In genomic region chr15:83897286-83897685, GRCm38 (mm10) we compare ENCODE assay signal across 11 mouse cellular contexts.
DNase-seq lines count a peak whose midpoint lies in the region; ATAC-seq and TF ChIP-seq lines count a peak whose summit lies in the region.
"Had no signal": no experiment of that assay in that cellular context is flagged by ENCODE, and none has a peak within 500 bp of the region (broad histone marks: within the 10 kb centered on the region; RNA-seq: fewer than 3 reads in every experiment).

No protein-coding gene starts in this region.

- H3K27me3 ChIP-seq in hindbrain, postnatal 0 days (ENCODE audit: insufficient read depth, low read length) = no peaks in the 10 kb centered on the region
- no peaks in the 10 kb centered on the region for H3K27me3 ChIP-seq in midbrain, postnatal 0 days (ENCODE audit: insufficient read depth, low read length)

- no peak for TF ChIP-seq CTCF in cortical plate, adult 2 months (IDR thresholded peaks at IDR 0.05; ENCODE audit: extremely low read depth, insufficient read depth, low read length)
- TF ChIP-seq CTCF in hindbrain, postnatal 0 days (IDR thresholded peaks at IDR 0.05; ENCODE audit: low read depth) = no peak
- TF ChIP-seq CTCF in midbrain, postnatal 0 days (IDR thresholded peaks at IDR 0.05) = no peak

- peaks cover 11% of the 10 kb centered on the region for H3K4me1 ChIP-seq in cortical plate, adult 2 months (ENCODE audit: control insufficient read depth, insufficient read depth, low read length)
- H3K4me1 ChIP-seq in hindbrain, postnatal 0 days (ENCODE audit: insufficient read depth, low read length) = 0 out of 2 replicates have a peak, but pooled peaks cover 3% of the 10 kb centered on the region
- no peaks in the 10 kb centered on the region; the same call in 1 of the 2 replicates for H3K4me1 ChIP-seq in midbrain, postnatal 0 days (ENCODE audit: insufficient read depth, low read length)

- no peak overlapping the region for H3K4me2 ChIP-seq in hindbrain, postnatal 0 days (ENCODE audit: low read depth, low read length)
- no peak overlapping the region for H3K4me2 ChIP-seq in midbrain, postnatal 0 days (ENCODE audit: low read depth, low read length, poor library complexity, severe bottlenecking)

- no peak overlapping the region for H3K4me3 ChIP-seq in cortical plate, adult 2 months (ENCODE audit: insufficient read depth, low read length)
- H3K4me3 ChIP-seq in hindbrain, postnatal 0 days (ENCODE audit: low read length) = no peak overlapping the region
- H3K4me3 ChIP-seq in midbrain, postnatal 0 days (ENCODE audit: low read depth, low read length) = no peak overlapping the region

- DNase-seq in adrenal gland, postnatal 10 days = peak; percentile 38
- peak; percentile 79 for DNase-seq in hindbrain, postnatal 0 days (ENCODE audit: low spot score)
- peak; percentile 75 for DNase-seq in midbrain, postnatal 0 days (ENCODE audit: low spot score)
- DNase-seq in thymus, postnatal 10 days (ENCODE audit: low spot score in 2 of 2) = no peak
- no peak for DNase-seq in spleen, adult 12 weeks (ENCODE audit: low spot score)
- DNase-seq in lung, postnatal 36 days = no peak
- DNase-seq: lung, adult 2 months; thymus, postnatal 25 days had no signal

- no peak overlapping the region for H3K9ac ChIP-seq in hindbrain, postnatal 0 days (replicated peaks; ENCODE audit: low read length)
- H3K9ac ChIP-seq in midbrain, postnatal 0 days (replicated peaks; ENCODE audit: low read length, poor library complexity, severe bottlenecking) = no peak overlapping the region

- 0 out of 2 replicates have a peak, but pooled peaks have one; percentile 30 for TF ChIP-seq POLR2A in cortical plate, adult 2 months (IDR thresholded peaks at IDR 0.05; ENCODE audit: extremely low read depth, insufficient read depth, low read length)

- ATAC-seq in hindbrain, postnatal 0 days = peak; percentile 74
- ATAC-seq in midbrain, postnatal 0 days (ENCODE audit: low FRiP score) = no peak
- ATAC-seq in megakaryocyte, adult 5-6 weeks (ENCODE audit: poor library complexity, severe bottlenecking) = no peak

- no peak overlapping the region for H3K27ac ChIP-seq in cortical plate, adult 2 months (ENCODE audit: insufficient read depth, low read length)
- H3K27ac ChIP-seq in hindbrain, postnatal 0 days = no peak overlapping the region
- H3K27ac ChIP-seq in midbrain, postnatal 0 days (ENCODE audit: low read depth, low read length) = no peak overlapping the region

- 33% methylated on average over 9 of the region's 9 CpGs for WGBS in hindbrain, postnatal 0 days
- 30% methylated on average over 9 of the region's 9 CpGs for WGBS in midbrain, postnatal 0 days

- H3K36me3 ChIP-seq in hindbrain, postnatal 0 days (ENCODE audit: insufficient read depth, low read length) = no peaks in the 10 kb centered on the region
- H3K36me3 ChIP-seq in midbrain, postnatal 0 days (ENCODE audit: insufficient read depth, low read length) = no peaks in the 10 kb centered on the region
- H3K36me3 ChIP-seq: G1E had no signal

- no peaks in the 10 kb centered on the region for H3K9me3 ChIP-seq in hindbrain, postnatal 0 days (ENCODE audit: low read length)
- no peaks in the 10 kb centered on the region for H3K9me3 ChIP-seq in midbrain, postnatal 0 days (ENCODE audit: low read length)

Comparison
In these comparisons a context has a peak if more than half of its experiments do, and no peak if none do; other contexts are left out.
1. DNase-seq: peak in adrenal gland, postnatal 10 days (single experiment), hindbrain, postnatal 0 days (single experiment) and midbrain, postnatal 0 days (single experiment); none in thymus, postnatal 10 days (0 of 2), spleen, adult 12 weeks (single experiment) and lung, postnatal 36 days (single experiment).